Mouse (Mus musculus): ENCODE results near the gene Ccdc155. TPM values are rescaled to one million over a fixed set of nuclear protein-coding genes. Genes with fewer than 3 reads are reported as not detected.

The Ccdc155 gene
- polyA plus RNA-seq, 1 experiment from 2014 or later, result not detected

DNA sequence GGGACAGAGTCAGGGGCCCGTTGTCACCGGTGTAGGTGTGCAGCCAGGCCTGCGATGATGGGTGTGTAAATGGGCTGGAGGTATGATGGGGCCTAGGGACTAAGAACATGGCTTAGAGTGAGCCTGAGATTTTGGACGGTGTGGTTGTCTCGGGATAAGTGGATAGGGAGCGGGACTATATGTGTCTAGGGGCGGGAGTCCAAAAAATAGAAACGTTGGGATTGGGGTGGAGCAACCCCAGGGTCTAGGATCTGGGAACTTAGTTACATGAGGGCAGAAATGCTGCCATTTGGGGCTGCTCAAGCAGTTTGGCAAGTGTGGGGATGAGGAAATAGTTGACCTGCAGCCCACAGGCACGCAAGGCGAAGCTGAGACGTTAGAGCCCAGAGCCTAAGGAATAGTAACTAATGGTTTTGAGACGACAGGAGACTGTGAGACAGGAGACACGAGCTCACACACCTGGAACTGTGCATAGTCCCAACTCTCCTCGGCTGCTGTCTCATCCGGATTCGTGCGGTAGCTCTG lies 31.0 kb upstream of the Ccdc155 start:
- WGBS (ENCODE audit: insufficient replicate concordance), result 54% methylated on average over 17 of the region's 17 CpGs
- Histone ChIP-seq H3K27ac (ENCODE audit: low read length) (no peak overlapping the region), H3K27me3 (ENCODE audit: control insufficient read depth, insufficient read depth, low read depth, low read length) (no peaks in the 10 kb centered on the region), H3K9ac (ENCODE audit: low read depth, low read length) (no peak overlapping the region), H3K4me3 (ENCODE audit: low read depth, low read length) (no peak overlapping the region), H3K9me3 (replicated peaks; ENCODE audit: control insufficient read depth, low read length) (no peaks in the 10 kb centered on the region), H3K36me3 (ENCODE audit: control insufficient read depth, insufficient read depth) (no peaks in the 10 kb centered on the region), H3K4me2 (ENCODE audit: low read depth, low read length) (0 out of 2 replicates have a peak overlapping the region, but pooled peaks have one; percentile 19), H3K4me1 (ENCODE audit: control insufficient read depth, low read depth, low read length) (peaks cover 15% of the 10 kb centered on the region)
- ATAC-seq (ENCODE audit: low read depth), result no peak

DNA sequence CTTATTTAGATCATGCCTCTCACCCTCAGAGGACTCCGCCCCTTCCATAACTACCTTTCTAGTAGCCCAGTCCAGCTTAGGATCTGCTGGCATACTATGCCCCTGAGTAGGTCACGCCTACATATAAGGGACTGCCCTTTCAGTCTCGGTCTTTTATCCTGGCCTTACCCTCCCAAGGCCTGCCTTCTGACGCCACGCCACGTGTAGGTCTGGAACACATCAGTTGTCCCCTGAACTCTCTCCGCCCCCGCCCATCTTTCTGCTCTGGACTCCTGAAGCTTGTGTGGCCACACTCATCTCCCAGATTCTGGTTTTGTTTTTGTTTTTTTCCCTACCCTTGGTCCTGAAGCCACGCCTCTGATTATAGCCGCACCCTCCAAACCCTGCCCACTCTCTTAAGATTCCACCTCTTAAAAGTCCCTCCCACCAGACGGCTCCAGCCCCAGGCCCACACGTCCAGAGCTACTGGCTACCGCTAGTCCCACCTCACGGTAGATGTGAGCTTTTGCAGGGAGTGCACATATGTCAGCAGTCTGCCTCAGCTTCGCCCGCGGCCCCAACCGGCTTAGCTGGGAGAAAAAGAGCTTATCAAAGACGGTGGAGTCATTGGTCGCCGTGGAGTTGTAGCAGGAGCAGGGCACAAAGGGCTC lies 30.4 kb upstream of the Ccdc155 start:
- Histone ChIP-seq H3K4me2 (ENCODE audit: low read depth, low read length) (peak overlapping the region; percentile 19), H3K4me1 (ENCODE audit: control insufficient read depth, low read depth, low read length) (peaks cover 15% of the 10 kb centered on the region), H3K27ac (ENCODE audit: low read length) (no peak overlapping the region), H3K9me3 (replicated peaks; ENCODE audit: control insufficient read depth, low read length) (no peaks in the 10 kb centered on the region), H3K9ac (ENCODE audit: low read depth, low read length) (no peak overlapping the region), H3K36me3 (ENCODE audit: control insufficient read depth, insufficient read depth) (no peaks in the 10 kb centered on the region), H3K4me3 (ENCODE audit: low read depth, low read length) (peak overlapping the region; percentile 14; the same call in 1 of the 2 replicates), H3K27me3 (ENCODE audit: control insufficient read depth, insufficient read depth, low read depth, low read length) (no peaks in the 10 kb centered on the region)
- no peak for ATAC-seq (ENCODE audit: low read depth)
- 41% methylated on average over 21 of the region's 21 CpGs for WGBS (ENCODE audit: insufficient replicate concordance)

DNA sequence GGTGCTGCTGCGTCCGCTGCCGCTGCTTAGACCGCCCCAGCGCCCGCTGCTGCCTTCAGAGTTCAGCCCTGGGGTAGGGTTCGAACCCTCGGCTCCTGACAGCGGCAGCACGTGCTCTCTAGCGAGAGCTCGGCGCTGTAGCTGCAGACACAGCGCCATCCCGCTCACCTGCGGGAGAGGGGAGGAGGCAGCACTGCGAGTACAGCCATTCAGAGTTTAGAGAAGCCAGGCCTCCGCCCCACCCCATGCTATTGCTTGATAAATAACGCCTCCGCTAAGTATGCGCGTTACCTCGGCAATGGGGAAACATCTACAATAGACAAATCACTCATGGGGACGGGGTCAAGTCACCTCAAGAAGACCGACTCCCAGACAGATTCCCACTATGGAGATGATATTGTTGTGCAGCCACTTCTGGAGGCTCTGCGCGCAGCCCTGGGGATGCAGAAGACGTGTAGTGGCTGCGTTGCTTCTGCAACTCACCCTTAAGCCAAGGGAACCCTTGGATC lies 29.7 kb upstream of the Ccdc155 start:
- Histone ChIP-seq H3K27ac (ENCODE audit: low read length) (no peak overlapping the region), H3K4me2 (ENCODE audit: low read depth, low read length) (0 out of 2 replicates have a peak overlapping the region, but pooled peaks have one; percentile 19), H3K9ac (ENCODE audit: low read depth, low read length) (no peak overlapping the region), H3K27me3 (ENCODE audit: control insufficient read depth, insufficient read depth, low read depth, low read length) (no peaks in the 10 kb centered on the region), H3K4me3 (ENCODE audit: low read depth, low read length) (no peak overlapping the region), H3K9me3 (replicated peaks; ENCODE audit: control insufficient read depth, low read length) (no peaks in the 10 kb centered on the region), H3K4me1 (ENCODE audit: control insufficient read depth, low read depth, low read length) (peaks cover 15% of the 10 kb centered on the region), H3K36me3 (ENCODE audit: control insufficient read depth, insufficient read depth) (no peaks in the 10 kb centered on the region)
- WGBS (ENCODE audit: insufficient replicate concordance), result 50% methylated on average over 29 of the region's 29 CpGs
- ATAC-seq (ENCODE audit: low read depth), result no peak

DNA sequence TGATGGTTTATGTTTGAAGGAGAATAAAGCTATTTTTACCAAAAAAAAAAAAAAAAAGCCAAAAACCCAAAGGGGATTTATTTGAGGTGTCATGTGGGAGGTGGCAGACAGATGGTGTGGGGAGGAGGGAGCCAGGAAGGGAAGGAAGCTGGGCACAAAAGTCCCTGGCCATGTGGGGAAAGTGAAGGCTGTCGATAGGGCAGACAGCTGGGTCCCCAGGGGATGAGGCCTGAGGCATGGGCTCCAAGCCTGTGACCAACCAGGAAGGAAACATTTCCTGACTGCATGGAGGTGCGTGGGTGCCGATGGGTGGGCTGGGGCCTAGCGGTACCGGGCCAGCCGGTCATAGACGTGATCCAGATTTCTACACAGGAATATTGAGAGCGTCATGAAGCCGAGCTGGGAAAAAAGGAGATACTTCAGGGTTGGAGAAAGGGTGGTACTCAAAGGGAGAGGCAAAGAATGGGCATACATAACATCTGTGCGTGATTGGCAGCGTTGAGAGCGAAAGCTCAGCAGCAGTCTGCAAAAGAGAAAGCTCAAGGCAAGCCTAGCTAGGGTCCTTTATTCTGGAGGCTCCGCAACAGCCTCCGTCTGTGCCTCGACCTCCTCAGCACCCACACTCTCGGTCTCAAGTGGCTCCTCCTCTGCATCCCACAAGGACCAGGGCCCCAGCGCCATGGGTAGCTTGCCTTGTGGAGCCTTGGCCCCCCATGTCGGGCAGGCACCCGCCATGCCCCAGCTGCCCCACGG lies 29.1 kb upstream of the Ccdc155 start:
- ATAC-seq (ENCODE audit: low read depth), result no peak
- Histone ChIP-seq H3K27me3 (ENCODE audit: control insufficient read depth, insufficient read depth, low read depth, low read length) (no peaks in the 10 kb centered on the region), H3K27ac (ENCODE audit: low read length) (no peak overlapping the region), H3K4me3 (ENCODE audit: low read depth, low read length) (no peak overlapping the region), H3K4me2 (ENCODE audit: low read depth, low read length) (no peak overlapping the region), H3K4me1 (ENCODE audit: control insufficient read depth, low read depth, low read length) (peaks cover 9% of the 10 kb centered on the region), H3K36me3 (ENCODE audit: control insufficient read depth, insufficient read depth) (no peaks in the 10 kb centered on the region), H3K9me3 (replicated peaks; ENCODE audit: control insufficient read depth, low read length) (no peaks in the 10 kb centered on the region), H3K9ac (ENCODE audit: low read depth, low read length) (no peak overlapping the region)
- 49% methylated on average over 20 of the region's 20 CpGs for WGBS (ENCODE audit: insufficient replicate concordance)

DNA sequence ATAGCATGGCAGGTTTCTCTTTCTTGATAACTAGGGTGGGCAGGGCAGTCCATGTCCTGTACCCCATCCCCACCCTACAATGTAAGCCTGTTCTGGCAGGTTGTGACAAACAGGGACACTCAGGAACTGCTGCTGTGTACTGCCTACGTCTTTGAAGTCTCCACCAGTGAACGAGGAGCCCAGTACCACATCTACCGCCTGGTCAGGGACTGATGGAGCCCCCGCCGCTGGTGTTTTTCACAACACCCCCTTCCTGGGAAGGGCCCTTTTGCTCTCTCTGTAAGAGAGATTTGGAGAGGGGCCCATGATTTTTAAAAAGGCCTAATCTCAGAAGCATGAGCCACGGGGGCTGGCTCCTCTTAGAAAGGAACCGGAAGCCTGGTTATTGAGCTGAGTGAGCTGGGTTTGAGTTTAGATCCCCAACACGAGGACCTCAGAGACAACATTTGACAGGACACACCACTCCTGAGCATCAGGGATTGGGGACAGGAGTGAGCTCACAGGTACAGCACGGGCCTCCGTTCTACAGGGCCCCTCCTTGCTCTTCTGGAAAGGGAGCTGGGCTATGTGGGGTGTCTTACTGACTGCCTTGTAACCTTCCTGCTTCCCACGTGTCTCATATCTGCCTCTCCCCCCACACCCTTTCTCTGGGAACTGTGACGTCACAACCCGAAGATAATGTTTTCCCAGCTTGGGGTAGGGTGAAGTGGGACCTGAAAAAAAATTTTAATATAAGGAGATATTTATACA lies 28.2 kb upstream of the Ccdc155 start:
- Histone ChIP-seq H3K27ac (ENCODE audit: low read length) (no peak overlapping the region), H3K27me3 (ENCODE audit: control insufficient read depth, insufficient read depth, low read depth, low read length) (no peaks in the 10 kb centered on the region), H3K9ac (ENCODE audit: low read depth, low read length) (no peak overlapping the region), H3K9me3 (replicated peaks; ENCODE audit: control insufficient read depth, low read length) (no peaks in the 10 kb centered on the region), H3K4me2 (ENCODE audit: low read depth, low read length) (no peak overlapping the region), H3K36me3 (ENCODE audit: control insufficient read depth, insufficient read depth) (no peaks in the 10 kb centered on the region), H3K4me3 (ENCODE audit: low read depth, low read length) (no peak overlapping the region), H3K4me1 (ENCODE audit: control insufficient read depth, low read depth, low read length) (peaks cover 6% of the 10 kb centered on the region)
- ATAC-seq (ENCODE audit: low read depth), result no peak
- WGBS (ENCODE audit: insufficient replicate concordance), result 53% methylated on average over 13 of the region's 13 CpGs

DNA sequence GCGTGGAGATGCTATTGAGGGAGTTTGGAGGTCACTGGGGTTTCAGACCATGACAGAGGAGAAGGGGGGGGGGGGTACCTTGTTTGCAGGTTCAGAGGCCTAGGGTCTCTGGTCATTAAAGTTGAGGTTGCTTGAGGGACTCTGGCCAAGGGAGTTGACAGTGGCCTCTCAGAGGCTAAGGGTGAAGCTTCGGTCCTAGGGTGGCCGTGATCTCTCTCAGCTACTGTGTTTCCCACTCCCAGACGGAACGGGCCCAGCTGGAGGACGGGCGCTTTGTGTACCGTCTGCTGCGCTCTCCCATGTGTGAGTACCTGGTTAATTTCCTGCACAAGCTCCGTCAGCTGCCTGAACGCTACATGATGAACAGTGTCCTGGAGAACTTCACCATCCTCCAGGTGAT lies 27.2 kb upstream of the Ccdc155 start:
- H3K4me1 ChIP-seq (ENCODE audit: control insufficient read depth, low read depth, low read length), result peaks cover 6% of the 10 kb centered on the region
- no peak overlapping the region for H3K4me2 ChIP-seq (ENCODE audit: low read depth, low read length)
- H3K9ac ChIP-seq (ENCODE audit: low read depth, low read length), result no peak overlapping the region
- H3K27ac ChIP-seq (ENCODE audit: low read length), result no peak overlapping the region
- no peaks in the 10 kb centered on the region for H3K27me3 ChIP-seq (ENCODE audit: control insufficient read depth, insufficient read depth, low read depth, low read length)
- H3K4me3 ChIP-seq (ENCODE audit: low read depth, low read length), result no peak overlapping the region
- no peaks in the 10 kb centered on the region for H3K9me3 ChIP-seq (replicated peaks; ENCODE audit: control insufficient read depth, low read length)
- ATAC-seq (ENCODE audit: low read depth), result no peak
- 76% methylated on average over 11 of the region's 11 CpGs for WGBS (ENCODE audit: insufficient replicate concordance)
- H3K36me3 ChIP-seq (ENCODE audit: control insufficient read depth, insufficient read depth), result no peaks in the 10 kb centered on the region

DNA sequence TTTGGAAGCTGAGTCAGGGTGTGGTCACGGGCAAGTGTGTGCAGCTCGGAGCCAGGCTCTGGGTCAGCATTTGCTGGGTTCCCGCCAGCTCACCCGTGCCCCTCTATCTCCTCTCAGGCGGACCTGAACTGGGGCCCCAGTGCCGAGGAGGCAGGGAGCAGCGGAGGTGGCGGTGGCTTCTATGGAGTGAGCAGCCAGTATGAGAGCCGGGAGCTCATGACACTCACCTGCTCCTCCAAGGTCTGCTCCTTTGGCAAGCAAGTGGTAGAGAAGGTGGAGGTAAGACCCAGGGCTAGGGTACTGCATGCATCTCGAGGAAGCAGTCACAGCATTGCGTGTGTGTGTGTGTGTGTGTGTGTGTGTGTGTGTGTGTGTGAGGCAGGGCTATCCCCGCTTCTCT lies 26.5 kb upstream of the Ccdc155 start:
- no peaks in the 10 kb centered on the region for H3K9me3 ChIP-seq (replicated peaks; ENCODE audit: control insufficient read depth, low read length)
- no peaks in the 10 kb centered on the region for H3K36me3 ChIP-seq (ENCODE audit: control insufficient read depth, insufficient read depth)
- 61% methylated on average over 12 of the region's 12 CpGs for WGBS (ENCODE audit: insufficient replicate concordance)
- no peak for ATAC-seq (ENCODE audit: low read depth)
- H3K27me3 ChIP-seq (ENCODE audit: control insufficient read depth, insufficient read depth, low read depth, low read length), result no peaks in the 10 kb centered on the region
- H3K4me3 ChIP-seq (ENCODE audit: low read depth, low read length), result no peak overlapping the region
- H3K27ac ChIP-seq (ENCODE audit: low read length), result no peak overlapping the region
- no peak overlapping the region for H3K9ac ChIP-seq (ENCODE audit: low read depth, low read length)
- H3K4me2 ChIP-seq (ENCODE audit: low read depth, low read length), result no peak overlapping the region
- H3K4me1 ChIP-seq (ENCODE audit: control insufficient read depth, low read depth, low read length), result peaks cover 6% of the 10 kb centered on the region

DNA sequence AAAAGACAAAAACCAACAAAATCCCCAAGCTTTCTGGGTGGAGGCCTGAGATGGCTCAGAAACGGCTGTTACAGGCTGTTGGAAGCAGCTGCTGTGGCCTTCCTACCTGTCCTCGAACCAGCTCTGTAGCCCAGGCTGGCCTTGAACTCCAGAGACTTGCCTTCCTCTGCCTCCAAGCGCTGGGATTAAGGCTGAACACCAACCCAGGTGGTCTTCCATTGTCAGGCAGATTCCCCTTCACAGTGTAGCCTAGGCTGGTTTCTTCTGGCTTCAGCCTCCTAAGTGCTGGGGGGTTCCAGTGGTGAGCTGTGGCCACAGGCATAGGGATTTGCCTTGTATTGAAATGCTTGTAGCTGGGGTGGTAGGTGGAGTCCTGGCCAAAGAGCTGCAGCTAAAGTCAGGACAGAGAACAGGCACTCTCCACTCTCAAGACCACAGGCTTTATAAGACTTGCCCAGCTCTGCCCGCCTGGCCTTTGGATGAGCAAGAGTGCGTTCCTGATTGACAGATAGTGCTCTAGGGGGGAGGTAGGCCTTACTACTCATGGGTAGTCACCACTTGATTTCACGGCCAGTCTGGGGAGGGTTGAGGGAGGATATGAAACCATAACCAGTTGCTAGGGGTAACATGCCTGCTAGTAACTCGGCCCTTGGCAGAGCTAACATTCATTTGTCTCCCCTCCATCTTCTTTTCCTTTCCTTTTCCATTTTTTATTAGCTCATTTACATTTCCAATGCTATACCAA lies 24.9 kb upstream of the Ccdc155 start:
- peaks cover 6% of the 10 kb centered on the region for H3K4me1 ChIP-seq (ENCODE audit: control insufficient read depth, low read depth, low read length)
- no peak overlapping the region for H3K4me3 ChIP-seq (ENCODE audit: low read depth, low read length)
- 59% methylated on average over 7 of the region's 7 CpGs for WGBS (ENCODE audit: insufficient replicate concordance)
- H3K9ac ChIP-seq (ENCODE audit: low read depth, low read length), result no peak overlapping the region
- no peak for ATAC-seq (ENCODE audit: low read depth)
- no peak overlapping the region for H3K4me2 ChIP-seq (ENCODE audit: low read depth, low read length)
- no peaks in the 10 kb centered on the region for H3K27me3 ChIP-seq (ENCODE audit: control insufficient read depth, insufficient read depth, low read depth, low read length)
- H3K9me3 ChIP-seq (replicated peaks; ENCODE audit: control insufficient read depth, low read length), result no peaks in the 10 kb centered on the region
- H3K36me3 ChIP-seq (ENCODE audit: control insufficient read depth, insufficient read depth), result no peaks in the 10 kb centered on the region
- no peak overlapping the region for H3K27ac ChIP-seq (ENCODE audit: low read length)
